Mouse (Mus musculus) testis, postnatal 10 days (tissue): ENCODE data around the gene Evpl.

Experiments
- DNase-seq: peaks from one replicate; pipeline ENCODE4 v3.0.0; 2021; ENCODE audit warnings: low spot score

Gene Evpl

DNA sequence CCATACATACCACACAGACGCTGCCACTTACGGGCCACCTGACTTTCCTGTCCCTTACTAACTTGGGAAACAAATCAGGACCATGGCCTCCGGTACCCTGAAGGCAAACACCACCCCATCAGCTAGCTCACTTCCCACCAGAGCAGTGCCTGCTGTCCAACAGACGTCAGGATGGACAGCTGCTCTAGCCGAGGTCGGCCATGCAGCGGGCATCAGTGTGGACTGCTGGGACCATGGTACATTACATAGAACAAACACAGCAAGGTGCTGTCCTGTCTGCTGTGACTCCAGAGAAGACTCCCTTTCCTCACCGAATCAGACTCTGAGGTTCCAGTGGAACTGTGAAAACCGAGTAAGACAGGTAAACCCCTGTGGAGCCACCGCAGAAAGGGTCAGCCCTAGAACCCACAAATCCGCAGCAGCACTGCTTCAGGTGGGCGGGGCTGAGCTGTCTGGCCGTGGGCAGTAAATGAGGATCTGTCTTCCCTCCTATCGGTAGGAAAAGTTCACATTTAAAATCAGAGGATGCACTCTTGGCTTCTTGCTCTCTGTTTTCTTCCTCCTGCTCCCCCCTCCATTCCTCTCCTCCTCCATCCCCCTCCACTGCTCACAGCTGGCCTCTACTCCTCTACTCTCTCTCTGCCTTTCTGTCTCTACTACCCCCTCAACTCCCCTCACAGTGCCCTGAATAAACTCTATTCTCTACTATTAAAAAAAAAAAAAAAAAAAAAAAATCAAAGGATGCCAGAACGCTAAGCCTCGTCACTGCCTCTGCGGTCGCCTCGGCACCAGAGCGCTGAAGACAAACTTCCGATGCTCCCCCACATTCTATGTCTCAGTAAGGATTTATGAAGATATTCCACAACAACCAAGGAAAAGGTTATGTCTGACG, 17.5 kb upstream of the Evpl start:
- no peak for DNase-seq

DNA sequence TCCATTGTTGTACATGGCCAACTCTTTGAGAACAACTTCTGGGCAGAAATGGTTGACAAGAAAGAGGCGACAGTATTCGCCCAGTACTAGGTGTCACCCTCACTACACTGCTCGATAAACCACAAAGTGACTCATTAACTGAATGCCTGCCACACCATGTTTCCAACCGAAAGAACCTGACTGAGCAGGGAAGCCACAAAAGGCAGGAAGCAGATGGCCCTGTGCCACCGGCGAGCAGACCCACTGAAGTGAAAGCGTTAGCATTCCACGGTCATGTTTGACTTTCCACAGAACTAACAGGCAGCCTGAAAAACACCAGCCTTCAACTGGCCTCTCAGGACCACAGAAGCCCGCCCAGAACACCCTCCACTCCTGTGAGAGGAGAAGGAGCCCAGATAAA, 16.8 kb upstream of the Evpl start:
- DNase-seq = no peak

DNA sequence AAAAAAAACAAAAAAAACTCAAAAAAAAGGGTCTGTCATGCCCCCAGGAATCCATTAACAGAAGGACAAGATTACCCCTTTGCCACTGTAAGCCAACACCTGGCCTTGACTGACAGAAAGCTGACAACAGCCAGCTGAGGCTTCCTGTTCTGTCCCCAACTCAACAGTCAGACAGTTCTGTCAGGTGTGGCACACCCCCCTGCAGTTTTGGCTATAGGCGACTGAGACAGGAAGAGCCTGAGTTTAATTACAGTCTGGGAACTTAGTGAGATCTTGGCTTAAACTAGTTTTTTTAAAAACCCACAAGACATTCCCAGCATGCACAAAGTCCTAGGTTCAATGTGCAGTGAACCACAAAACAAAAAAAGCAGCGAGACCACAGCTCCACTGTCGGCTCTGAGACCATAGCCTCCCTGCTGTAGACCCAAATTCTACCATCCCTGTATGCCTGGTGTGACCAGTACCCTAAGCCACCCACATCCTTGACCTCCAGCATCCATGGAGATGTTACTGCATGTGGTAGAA, 15.3 kb upstream of the Evpl start:
- no peak for DNase-seq

DNA sequence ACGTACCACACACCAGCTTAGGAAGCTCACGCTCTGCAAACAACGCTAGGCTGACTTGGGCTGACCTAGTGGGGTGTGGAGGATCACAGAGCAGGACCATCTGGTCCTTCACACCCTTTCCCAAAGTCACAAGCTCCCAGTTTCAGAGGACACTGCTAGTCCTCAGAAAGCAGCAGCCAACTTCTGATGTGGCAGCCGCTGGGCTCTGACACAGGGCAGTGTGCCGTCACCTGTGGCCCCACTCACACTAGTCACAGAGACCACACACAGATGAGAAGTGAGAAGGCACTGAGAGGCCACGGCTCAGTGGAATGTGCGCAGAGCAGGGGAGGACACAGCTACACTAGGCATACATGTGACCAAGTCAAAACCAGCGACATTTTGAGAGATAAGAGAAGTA, 13.0 kb upstream of the Evpl start:
- no peak for DNase-seq

DNA sequence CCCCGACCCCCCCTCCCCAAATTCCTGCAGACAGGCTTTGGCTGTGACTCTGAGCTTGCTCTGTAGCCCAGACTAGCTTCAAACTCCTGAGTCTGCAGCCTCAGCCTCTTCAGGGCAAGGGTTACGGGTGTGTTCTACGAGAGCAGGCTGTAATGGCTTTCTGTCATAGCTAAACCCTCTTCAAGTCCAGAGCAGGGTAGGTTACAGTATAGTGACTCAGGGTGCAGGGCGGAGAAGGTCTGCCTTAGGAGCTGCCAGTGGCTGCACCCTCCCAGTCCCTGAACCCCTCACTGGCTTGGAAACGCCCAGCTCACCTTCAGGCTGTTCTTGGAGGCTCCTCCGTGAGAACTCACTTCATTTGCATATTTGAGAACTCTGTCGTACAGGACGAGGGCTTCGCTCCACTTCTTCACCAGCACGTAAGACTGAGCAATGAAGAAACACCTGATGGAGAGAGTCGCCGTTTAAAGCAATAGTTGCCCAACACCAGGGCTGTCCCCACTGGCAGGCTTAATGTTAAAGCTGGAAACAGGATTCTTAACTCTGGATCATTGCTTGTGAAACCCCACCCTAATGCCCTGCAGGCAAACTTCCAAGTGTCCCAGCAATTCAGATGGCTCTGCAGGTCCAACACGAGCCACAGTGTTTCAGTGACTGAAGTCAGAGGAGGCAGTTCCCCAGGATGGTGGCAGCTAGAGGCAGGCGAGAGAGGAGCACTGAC, 9.8 kb upstream of the Evpl start:
- DNase-seq = no peak

DNA sequence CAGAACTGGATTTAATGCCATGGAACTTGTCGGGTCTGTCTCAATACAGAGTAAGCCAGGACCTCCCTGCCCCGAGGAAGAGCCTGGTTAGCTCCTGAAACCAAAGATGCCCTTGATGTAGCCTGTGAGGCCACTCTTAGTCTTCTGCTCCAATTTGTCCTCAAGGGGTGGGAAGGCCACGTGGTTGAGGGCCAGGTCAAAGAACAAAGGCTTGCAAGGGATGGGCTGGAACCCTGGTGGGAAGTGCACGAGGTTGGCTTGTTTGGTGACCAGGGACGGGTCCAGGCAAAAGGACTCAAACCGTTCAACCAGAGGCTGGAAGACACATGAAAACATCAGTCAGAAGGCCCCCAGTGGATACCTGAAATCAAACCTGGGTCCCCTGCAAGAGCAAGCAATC, 7.7 kb upstream of the Evpl start:
- DNase-seq = no peak

DNA sequence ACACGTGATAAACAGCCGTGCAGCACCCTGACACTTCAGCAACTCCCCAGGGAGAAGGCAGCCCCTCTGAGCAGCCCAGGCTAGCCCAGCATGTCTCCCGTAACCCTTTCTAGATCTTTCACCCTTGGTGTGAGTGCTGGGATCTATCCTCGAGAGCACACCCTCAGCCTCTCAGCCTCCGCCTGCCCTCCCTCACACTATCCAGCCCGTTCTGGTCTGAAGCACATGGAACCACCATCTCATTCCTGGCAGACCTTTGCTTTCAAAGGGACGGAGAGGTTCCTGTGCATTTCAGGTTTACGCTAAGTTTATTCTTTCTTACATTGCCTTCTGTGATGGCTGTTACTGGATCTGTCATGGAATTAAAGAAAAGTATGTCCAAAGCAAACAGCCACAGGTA, 6.7 kb upstream of the Evpl start:
- no peak for DNase-seq

DNA sequence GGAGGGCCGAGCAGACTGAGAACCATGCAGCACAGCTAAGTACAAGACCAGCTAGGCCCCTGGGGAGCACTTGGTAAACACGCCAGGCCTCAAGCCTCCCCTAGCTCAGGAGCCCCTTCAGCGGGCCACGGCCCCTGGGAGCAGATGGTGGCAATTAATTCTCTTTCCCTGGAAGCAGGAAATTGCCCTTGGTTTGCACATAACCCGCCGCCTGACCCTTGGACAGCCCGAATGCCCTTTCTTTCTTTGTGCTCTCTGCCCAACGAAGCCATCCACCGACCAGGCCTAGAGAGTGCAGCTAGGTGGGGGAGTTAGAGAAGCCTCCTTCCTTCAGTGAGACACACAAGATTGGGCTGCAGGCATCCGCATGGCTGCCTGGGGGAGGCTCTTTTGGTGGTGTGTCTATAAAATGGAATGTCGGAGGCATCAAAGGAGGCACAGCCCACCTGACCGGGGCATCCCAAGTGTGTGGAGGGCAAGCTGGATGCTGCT, 3.9 kb upstream of the Evpl start:
- DNase-seq = no peak

DNA sequence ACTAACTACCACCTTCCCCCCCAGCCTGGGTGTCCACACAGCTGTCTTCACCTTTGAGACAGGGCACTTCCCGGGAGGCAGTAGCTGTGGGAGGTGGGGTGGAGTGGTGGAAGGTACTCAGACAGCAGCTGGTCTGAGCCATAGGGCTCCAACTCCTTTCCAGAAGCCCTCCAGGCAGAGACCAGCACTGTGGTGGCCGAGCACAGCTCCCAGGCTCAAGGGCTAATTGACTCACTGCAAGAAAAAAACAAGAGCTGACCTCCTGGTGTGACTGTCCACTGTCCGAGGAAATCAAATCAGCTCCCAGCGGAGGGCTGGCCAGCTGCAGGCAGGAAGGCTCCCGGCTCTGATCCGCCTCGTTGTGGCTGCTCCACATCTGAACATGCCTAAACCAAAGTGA, 1.9 kb upstream of the Evpl start:
- no peak for DNase-seq

DNA sequence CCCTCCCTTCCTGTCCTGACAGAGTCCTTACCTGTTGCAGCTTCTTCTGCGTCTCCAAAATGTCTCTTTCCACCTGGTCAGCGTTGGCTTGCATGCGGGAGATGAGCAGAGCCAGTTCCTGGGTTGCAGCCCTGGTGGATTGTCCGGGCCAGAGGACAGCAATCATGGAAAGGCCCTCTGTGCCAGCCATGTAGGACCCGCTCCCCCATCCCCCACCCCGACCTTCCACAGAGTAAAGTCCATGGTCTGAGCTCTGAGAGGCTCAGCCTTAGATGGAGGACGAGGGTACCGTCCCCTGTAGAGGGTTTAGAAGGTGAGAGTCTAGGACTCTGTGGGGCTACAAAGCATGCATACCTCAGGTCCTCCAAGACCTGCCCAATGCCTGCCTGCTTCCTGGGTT, 3.0 kb downstream of the Evpl start:
- no peak for DNase-seq

DNA sequence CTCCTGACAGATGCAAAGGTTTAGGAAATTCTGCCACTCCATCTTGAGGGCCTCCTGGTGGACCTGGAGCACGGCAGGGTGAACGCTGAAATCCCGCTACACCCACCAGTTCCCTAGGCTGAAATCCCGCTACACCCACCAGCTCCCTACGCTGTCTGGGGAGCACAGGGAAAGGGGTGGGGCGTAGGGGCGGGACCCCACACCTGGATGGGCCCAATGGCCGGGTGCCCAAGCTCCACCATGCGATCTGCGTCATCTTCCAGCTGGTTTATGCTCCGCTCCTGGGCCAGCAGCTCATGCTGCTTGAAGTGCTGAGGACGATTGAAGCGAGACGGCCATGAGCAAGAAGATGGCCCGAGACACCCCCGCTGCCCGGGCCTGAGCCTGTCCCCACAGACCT, 5.5 kb downstream of the Evpl start:
- DNase-seq = no peak

DNA sequence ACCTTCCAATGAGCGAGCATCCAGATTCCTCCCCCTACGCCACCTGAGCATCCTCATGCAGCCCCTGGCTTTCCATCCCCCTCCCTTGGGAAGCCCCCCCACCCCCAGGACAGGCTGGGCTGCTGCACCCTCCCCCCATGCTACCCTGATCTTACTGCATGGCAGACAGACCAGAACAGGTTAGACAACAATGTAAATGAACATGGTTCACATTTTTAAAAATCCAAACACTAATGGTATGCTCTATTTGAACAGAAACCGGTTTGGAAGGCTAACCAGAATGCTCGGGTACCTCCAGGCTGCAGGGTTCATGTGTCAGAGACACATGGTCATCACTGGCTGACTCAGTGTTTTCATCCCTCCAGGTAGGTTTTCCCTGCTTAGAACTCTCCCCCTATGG, 9.2 kb downstream of the Evpl start:
- DNase-seq = no peak

DNA sequence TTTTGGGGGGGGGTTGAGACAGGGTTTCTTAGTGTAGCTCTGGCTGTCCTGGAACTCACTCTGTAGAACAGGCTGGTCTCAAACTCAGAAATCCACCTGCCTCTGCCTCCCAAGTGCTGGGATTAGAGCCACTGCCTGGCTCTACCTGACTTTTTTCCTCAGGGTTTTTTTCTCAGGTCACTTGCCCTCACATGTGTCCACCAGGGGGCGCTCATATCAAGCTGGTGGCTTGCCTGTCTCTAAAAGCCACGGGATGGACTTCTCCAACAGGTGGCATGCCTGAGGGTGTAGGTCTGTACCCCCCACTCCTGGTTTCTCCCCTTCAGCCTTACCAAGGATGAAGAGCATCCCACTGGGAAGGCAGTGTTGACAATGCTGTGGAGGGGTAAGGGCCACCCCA, 11.5 kb downstream of the Evpl start:
- peak; percentile 95 for DNase-seq

DNA sequence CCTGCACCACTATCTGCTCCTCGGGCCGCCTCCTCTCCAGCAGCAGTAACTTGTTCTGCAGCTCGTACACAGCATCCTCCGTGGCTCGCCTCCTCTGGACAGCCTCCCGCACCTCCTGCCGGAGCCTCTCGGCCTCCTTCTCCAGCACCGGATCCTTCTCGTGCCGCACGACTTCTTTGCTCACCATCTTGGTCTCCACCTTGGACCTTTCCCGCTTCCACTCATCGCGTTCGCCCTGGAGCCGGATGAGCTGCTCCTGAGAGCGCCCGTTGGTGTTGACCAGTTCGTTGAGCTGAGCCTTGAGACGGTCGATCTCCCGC, 15.2 kb downstream of the Evpl start:
- DNase-seq = no peak

DNA sequence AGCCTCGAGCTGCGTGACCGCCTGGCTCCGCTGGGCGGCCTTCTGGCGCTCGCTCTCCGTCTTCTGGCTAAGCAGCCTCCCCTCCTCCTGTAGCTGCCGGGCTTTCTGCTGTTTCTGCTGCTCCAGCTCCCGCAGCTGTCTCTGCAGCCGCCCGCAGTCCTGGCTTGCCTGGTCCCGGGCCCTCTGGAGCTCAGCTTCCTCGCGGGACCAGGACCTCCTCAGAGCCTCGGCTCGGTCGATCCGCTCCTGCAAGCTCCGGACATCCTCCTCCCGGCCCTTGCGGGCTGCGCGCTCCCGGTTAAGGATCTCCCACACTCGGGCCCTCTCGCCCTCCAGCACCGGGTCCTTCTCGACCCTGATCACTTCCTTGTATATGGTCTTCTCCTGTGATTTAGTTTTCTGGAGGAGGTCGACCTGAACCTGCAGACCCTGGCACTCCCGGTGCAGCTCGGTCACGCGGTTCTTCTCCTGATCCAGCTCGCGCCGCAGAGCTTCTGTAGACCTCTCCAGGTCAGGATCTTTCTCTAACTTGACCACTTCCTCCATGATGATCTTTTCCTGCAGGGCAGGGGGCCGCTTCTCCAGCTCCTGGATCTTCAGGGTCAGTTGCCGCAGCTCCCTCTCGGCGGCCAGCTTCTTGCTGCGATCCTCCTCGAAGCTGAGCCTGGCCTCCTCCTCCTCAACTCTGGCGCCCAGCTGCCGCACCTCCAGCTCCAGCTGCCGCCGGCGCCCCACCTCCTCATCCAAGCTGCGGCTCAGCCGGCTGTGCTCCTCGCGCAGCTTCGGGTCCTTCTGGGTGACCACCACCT, 15.7 kb downstream of the Evpl start:
- DNase-seq = no peak

DNA sequence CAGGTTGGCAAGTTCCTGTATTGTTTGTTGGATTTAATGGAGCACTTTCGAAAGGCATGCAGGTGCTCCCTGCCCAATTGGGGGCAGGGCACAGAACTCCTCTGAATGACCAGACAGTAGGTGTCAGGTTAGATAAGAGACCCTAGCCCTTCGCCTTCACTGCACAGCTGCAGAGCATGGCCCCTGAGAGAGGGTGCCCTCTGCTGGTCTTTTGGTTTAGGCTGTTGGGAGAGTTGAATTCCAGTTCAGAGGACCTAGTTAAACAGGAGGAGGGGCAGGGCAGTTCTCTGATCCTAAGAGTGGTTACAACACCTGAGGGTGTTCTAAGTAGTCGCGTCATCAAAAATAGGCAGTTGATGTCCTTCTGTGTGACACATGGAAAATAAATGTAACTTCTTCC, 18.0 kb downstream of the Evpl start:
- peak; percentile 74 for DNase-seq

DNA sequence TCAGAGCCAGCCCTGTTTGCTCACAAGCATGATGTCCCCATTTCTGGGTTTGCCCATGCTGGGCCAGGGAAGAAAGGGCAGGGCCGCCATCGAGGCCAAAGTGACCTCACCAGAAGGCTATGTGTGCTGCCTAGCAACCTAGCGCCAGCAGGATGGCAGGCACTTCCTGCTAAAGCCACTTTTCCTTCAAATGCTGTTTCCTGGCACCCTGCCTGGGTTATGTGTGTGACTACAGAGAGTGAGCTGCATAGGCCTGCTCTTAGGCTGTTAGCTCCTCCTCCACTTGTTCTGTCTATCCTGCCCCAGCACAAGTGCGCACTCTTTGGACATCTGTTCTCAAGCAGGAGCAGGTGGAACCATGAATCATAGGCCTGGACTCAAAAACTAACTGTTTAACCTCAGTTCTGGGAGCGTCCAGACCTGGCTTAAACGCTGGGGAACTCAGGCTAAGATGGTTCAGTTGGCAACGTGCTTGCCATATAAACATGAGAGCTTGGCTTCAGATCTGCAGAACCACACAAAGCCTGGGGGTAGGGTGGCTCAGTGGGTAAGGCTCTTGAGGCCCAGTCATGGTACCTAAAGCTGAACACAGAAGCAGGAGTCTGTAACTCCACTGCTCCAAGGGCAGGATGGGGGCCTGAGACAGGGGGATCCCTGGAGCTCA, 19.0 kb downstream of the Evpl start:
- peak; percentile 83 for DNase-seq

DNA sequence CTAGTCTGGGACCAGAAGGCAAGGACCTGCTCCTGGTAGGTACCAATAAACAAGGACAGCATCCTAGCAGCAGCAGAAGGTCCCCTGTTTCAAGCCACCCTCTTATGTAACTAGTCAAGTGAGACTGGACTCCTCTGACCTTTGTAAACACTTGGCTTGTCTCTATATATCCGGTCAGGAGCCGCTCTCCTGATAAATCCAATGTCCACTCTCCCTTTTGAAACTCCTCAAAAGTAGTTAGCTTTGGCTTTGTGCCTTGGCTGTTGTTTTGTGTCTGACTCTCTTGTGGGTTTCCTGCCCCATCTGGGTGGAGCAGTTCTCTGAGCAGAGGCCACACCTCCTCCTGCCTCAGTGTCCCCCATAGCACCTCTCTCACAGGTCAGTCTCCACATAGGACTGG, 19.6 kb downstream of the Evpl start:
- no peak for DNase-seq

DNA sequence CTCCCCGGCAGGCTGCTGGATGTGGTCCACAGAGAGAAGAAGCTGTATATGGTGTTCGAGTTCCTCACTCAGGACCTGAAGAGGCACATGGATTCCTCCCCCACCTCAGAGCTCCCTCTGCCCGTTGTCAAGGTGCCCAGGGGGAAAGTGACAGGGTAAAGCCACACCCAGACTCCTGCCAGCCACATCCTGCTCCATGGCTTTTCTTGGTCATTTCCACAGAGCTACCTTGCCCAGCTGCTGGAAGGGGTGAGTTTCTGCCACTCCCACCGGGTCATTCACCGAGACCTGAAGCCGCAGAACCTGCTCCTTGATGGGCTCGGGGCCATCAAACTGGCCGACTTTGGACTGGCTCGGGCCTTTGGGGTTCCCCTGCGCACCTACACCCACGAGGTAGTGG, 21.3 kb downstream of the Evpl start:
- peak; percentile 42 for DNase-seq

DNA sequence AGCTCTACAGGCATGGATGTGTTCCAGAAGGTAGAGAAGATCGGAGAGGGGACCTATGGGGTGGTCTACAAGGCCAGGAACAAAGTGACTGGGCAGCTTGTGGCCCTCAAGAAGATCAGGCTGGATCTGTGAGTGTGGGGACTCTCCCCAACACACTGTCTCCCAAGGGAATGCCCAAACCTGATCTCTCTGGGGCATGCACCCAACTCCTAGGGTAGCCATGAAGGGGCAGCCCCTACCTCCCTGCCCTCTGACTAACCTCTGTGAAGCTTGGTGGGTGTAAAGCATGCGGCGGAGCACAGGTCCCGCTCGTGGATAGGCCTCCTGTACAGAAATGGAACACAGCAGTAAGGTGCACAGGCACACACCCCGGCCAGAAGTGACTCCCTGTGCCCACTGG, 21.9 kb downstream of the Evpl start:
- no peak for DNase-seq

DNA sequence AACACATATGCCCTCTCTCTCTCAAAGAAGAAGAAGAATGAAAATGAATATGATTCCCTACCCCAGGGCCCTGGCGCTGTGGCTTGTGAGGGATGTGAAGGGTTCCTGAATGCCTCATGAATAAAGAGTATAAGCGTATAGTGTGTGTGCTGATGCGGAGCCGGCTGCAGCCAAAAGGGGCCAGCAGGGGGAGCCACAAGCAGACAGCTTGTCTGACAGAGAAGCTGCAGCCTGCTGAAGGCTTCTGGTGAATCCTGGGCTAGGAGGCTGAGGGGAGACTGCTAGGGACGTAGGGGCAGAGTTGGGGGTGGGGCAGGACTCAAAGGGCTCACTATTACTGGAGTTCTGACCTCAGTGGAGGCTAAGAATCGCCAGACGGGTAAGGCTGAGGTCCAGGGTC, 22.7 kb downstream of the Evpl start:
- DNase-seq = no peak

DNA sequence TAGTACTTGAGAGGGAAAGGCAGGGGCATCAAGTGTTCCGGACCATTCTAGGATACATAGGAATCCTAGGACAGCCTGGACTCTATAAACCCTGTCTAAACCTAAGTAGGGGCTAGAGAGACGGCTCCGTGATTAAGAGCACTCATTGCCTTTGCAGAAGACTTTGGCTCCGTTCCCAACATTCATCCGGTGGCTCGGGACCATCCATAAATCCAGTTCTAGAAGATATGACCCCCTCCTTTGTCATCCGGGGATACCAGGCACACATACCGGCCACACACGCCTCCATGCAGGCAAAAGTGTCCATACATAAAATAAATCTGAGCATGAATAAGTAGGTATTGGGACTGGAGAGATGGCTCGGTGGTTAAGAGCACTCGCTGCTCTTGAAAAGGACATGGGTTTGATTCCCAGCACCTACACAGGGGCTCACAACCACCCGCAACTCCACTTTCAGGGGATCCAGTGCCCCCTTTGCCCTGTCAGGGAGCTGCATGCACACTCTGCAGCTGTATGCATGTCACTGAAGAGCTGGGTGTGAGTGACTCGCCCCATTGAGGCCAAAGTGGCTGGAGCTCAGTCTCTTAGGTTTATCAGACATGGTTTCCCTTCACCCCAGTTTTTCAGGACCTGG, 23.9 kb downstream of the Evpl start:
- DNase-seq = no peak
